Mouse (Mus musculus) midbrain, embryonic 13.5 days (tissue): ENCODE measurements around the gene Ankrd34a. TPM values are rescaled to one million over a fixed set of nuclear protein-coding genes. Genes with fewer than 3 reads are reported as not detected.
A peak's percentile ranks its signal among the peaks of the same experiment; 100 is the strongest.

Source experiments
- ATAC-seq: fragments of 200-750 bp; cut with Nextera tagmentation; 2 replicates; pipeline ENCODE4 v1.8.0; 2017; ENCODE audit warnings: mild to moderate bottlenecking, moderate TSS enrichment, moderate library complexity
- H3K27ac ChIP-seq: fragments of 300-500 bp; sonication (generic); 2 replicates; pipeline ENCODE4 v1.5.1; 2015; ENCODE audit warnings: inconsistent platforms, mild to moderate bottlenecking, moderate library complexity
- H3K27me3 ChIP-seq: fragments of 300-500 bp; sonication (generic); 2 replicates; pipeline ENCODE4 v1.6.1; 2015; ENCODE audit warnings: mild to moderate bottlenecking, inconsistent platforms
- H3K36me3 ChIP-seq: fragments of 300-500 bp; sonication (generic); 2 replicates; pipeline ENCODE4 v1.6.1; 2015; ENCODE audit warnings: mild to moderate bottlenecking, inconsistent platforms
- H3K4me1 ChIP-seq: fragments of 300-500 bp; sonication (generic); replicated peaks from 2 replicates; pipeline ENCODE4 v1.6.1; 2015; ENCODE audit warnings: inconsistent platforms
- H3K4me2 ChIP-seq: fragments of 300-500 bp; sonication (generic); replicated peaks from 2 replicates; pipeline ENCODE4 v1.6.1; 2015; ENCODE audit warnings: moderate library complexity, mild to moderate bottlenecking, inconsistent platforms
- H3K4me3 ChIP-seq: fragments of 300-500 bp; sonication (generic); replicated peaks from 2 replicates; pipeline ENCODE4 v1.5.1; 2015; ENCODE audit warnings: mild to moderate bottlenecking, inconsistent platforms
- H3K9ac ChIP-seq: fragments of 300-500 bp; sonication (generic); replicated peaks from 2 replicates; pipeline ENCODE4 v1.6.1; 2015; ENCODE audit warnings: mild to moderate bottlenecking, inconsistent platforms
- H3K9me3 ChIP-seq: fragments of 300-500 bp; sonication (generic); 2 replicates; pipeline ENCODE4 v1.6.1; 2016; ENCODE audit warnings: mild to moderate bottlenecking, inconsistent platforms
- WGBS: fragments of 180-500 bp; shearing (Covaris S2); methylation state at CpG from one replicate; pipeline ENCODE4 v1.1.7; 2015; 5-methylcytosine and 5-hydroxymethylcytosine counted together
- polyA plus RNA-seq: library from polyadenylated mRNA; unstranded; fragments of >200 nt; fragmentation: Nextera tagmentation; extraction: Ambion mirVana; gene quantifications from 2 replicates; pipeline ENCODE4 v1.2.1, GENCODE M21; 2015

Gene Ankrd34a
- polyA plus RNA-seq, 1 experiment from 2014 or later = 6.5 TPM

DNA sequence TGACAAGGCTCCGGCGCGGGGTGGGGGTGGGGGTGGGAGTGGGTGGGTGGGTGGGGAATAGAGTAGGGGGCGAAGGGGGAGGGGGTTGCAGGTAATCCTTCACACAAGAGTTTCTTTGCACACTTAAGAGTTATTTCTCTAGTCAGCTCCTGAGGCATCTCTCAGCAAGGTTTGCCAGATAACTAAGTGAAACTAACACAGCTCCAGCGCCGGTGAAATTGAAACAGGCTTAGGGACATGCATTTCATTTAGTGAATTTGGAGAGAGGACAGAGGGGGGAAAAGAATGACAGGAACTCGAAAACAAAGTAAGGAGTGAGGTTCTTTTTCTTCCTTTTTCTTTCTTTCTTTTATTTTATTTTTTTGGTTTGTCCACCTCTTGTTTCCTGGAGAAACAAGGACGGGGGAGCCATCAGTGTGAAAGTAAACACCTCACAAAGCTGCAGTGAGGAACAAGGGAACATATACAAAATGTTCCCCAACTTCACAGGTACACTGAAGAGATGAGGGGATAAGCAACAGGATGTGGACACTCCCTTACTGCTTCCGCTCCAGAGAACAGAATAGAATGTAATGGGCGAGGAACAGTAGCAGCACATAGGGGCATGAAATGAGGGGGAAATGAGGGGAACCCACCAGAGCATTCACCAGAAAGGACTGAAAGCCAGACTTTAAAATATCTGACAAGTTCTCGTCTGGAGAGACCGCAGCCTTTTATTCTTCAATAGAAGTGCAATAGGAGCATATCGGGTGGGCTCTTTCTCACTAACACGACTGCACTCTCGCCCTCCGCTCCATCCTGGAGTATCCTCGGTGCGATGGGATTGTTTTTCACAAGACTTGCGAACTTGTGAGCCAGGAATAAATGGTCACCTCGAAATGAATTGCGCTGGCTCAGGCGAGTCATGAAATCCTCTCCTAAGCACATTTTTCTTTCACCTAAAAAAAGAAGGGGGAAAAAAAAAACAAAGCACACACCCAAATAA is 39.5 kb upstream of the Ankrd34a start:
- ATAC-seq = 0 out of 2 replicates have a peak, but pooled peaks have one; percentile 9
- Histone ChIP-seq H3K9me3 (no peaks in the 10 kb centered on the region), H3K27ac (peak overlapping the region; percentile 74), H3K27me3 (no peaks in the 10 kb centered on the region), H3K4me3 (peak overlapping the region; percentile 60), H3K4me1 (peaks cover 53% of the 10 kb centered on the region), H3K9ac (peak overlapping the region; percentile 69), H3K4me2 (peak overlapping the region; percentile 82), H3K36me3 (peaks cover 21% of the 10 kb centered on the region)
- 7% methylated on average over 22 of the region's 22 CpGs for WGBS

DNA sequence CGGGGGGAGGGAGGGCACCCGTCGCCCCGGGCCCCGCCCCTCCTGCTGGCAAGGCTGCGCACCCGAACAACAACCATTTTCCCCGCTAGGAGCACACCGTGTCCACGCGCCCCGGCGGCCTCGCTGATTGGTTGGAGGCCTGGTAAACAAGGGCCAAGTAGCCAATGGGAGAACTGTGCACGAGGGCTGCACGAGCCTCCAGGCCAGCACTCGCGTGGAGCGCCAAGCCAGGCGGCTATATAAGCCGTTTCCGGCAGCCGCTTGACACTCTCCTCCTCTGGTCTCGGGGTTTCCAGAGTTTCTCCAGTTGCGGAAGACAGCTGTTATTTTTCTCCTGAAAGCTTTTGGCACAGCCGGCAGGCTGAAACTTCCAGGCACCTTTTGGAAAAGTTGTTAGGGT is 38.7 kb upstream of the Ankrd34a start, which contains the start of gene Txnip:
TSS of gene Txnip (plus strand) at position 264 of the 400 bp plus-strand sequence.
- H3K4me3 ChIP-seq = peak within 1 kb of the TSS; percentile 60
- under 1% methylated on average over 26 of the region's 26 CpGs for WGBS
- H3K4me1 ChIP-seq = peaks cover 53% of the 10 kb centered on the region
- peaks cover 21% of the 10 kb centered on the region for H3K36me3 ChIP-seq
- H3K9me3 ChIP-seq = no peaks in the 10 kb centered on the region
- peak; percentile 100 for ATAC-seq
- H3K27me3 ChIP-seq = no peaks in the 10 kb centered on the region
- peak within 1 kb of the TSS; percentile 74 for H3K27ac ChIP-seq
- H3K9ac ChIP-seq = peak within 1 kb of the TSS; percentile 69
- H3K4me2 ChIP-seq = peak within 1 kb of the TSS; percentile 82

DNA sequence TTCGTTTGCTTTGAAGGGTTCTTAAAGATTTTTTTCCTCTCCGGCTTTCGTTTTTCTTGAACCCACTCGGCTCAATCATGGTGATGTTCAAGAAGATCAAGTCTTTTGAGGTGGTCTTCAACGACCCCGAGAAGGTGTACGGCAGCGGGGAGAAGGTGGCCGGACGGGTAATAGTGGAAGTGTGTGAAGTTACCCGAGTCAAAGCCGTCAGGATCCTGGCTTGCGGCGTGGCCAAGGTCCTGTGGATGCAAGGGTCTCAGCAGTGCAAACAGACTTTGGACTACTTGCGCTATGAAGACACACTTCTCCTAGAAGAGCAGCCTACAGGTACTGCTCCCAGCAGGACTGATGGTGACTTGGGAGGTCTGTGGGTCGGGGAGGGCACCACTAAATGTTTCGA is 38.3 kb upstream of the Ankrd34a start:
- Histone ChIP-seq H3K4me1 (peaks cover 53% of the 10 kb centered on the region), H3K27me3 (no peaks in the 10 kb centered on the region), H3K9ac (peak overlapping the region; percentile 57), H3K9me3 (no peaks in the 10 kb centered on the region), H3K4me2 (peak overlapping the region; percentile 82), H3K36me3 (peaks cover 21% of the 10 kb centered on the region), H3K4me3 (peak overlapping the region; percentile 60), H3K27ac (peak overlapping the region; percentile 51)
- ATAC-seq = no peak
- WGBS = under 1% methylated on average over 17 of the region's 17 CpGs

DNA sequence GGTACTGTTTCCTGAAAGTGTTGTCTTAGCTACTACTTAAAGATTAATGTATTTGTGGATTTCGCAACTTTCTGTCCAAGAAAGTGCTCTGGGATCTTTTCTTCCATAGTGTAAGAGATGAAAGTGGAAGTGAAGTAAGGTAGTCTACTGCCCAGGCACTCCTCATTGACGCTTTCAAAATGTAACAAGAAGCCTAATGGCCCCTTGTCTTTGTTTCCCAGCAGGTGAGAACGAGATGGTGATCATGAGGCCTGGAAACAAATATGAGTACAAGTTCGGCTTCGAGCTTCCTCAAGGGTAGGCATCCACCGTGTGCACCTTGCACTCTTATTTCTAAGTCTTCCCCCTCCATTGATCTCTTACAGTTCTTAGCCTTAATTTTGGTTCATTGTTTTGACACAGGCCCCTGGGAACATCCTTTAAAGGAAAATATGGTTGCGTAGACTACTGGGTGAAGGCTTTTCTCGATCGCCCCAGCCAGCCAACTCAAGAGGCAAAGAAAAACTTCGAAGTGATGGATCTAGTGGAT is 37.7 kb upstream of the Ankrd34a start:
- peak overlapping the region; percentile 57 for H3K9ac ChIP-seq
- peaks cover 53% of the 10 kb centered on the region for H3K4me1 ChIP-seq
- no peaks in the 10 kb centered on the region for H3K9me3 ChIP-seq
- H3K4me2 ChIP-seq = peak overlapping the region; percentile 82
- ATAC-seq = no peak
- H3K36me3 ChIP-seq = peaks cover 21% of the 10 kb centered on the region
- no peak overlapping the region for H3K27ac ChIP-seq
- H3K4me3 ChIP-seq = peak overlapping the region; percentile 60
- WGBS = 41% methylated on average over 10 of the region's 10 CpGs
- no peaks in the 10 kb centered on the region for H3K27me3 ChIP-seq

DNA sequence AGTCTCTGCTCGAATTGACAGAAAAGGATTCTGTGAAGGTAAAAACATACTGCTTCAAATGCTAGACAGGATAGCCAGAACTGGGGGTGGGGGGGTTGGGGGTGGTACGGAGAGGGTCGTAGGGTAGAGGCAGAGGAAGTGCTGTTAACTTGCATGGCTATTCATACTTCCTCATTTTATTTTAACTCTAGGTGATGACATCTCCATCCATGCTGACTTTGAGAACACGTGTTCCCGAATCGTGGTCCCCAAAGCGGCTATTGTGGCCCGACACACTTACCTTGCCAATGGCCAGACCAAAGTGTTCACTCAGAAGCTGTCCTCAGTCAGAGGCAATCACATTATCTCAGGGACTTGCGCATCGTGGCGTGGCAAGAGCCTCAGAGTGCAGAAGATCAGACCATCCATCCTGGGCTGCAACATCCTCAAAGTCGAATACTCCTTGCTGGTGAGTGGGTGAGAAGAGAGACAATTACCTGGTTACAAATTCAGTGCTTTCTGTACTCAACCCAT is 37.0 kb upstream of the Ankrd34a start:
- H3K4me3 ChIP-seq = peak overlapping the region; percentile 60
- no peaks in the 10 kb centered on the region for H3K27me3 ChIP-seq
- no peak for ATAC-seq
- peak overlapping the region; percentile 82 for H3K4me2 ChIP-seq
- WGBS = 90% methylated on average over 12 of the region's 12 CpGs
- H3K27ac ChIP-seq = no peak overlapping the region
- H3K9ac ChIP-seq = peak overlapping the region; percentile 57
- H3K9me3 ChIP-seq = no peaks in the 10 kb centered on the region
- H3K4me1 ChIP-seq = peaks cover 53% of the 10 kb centered on the region
- peaks cover 21% of the 10 kb centered on the region for H3K36me3 ChIP-seq

DNA sequence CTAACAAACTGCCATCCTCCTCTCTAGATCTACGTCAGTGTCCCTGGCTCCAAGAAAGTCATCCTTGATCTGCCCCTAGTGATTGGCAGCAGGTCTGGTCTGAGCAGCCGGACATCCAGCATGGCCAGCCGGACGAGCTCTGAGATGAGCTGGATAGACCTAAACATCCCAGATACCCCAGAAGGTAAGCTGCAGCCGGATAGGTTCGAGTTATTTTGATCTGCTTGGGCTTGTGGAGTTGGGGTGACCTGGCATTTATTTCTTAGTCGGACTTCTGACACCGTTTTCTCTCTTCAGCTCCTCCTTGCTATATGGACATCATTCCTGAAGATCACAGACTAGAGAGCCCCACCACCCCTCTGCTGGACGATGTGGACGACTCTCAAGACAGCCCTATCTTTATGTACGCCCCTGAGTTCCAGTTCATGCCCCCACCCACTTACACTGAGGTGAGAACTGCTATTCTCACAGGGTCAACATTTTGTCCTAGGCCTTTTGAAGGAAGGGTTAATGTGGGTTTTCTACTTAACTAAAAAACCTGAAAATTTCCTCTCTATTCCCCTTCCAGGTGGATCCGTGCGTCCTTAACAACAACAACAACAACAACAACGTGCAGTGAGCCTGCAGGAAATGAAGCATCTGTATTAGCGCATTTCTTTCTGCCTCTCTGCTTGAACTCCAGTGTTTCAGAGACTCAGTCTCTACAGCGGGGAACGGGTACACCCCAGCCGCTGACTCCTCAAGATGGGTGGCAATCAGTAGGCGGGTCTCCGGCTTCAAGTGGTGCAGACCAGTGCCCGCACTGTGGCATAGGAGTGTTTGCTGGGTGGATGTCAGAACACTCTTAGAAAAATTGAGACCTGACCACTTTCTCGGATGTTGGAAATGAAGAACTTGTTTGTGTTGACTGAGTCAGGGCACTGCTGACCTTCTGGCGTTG is 36.3 kb upstream of the Ankrd34a start:
- Histone ChIP-seq H3K27ac (no peak overlapping the region), H3K4me1 (peaks cover 50% of the 10 kb centered on the region)
- WGBS = 90% methylated on average over 23 of the region's 23 CpGs

DNA sequence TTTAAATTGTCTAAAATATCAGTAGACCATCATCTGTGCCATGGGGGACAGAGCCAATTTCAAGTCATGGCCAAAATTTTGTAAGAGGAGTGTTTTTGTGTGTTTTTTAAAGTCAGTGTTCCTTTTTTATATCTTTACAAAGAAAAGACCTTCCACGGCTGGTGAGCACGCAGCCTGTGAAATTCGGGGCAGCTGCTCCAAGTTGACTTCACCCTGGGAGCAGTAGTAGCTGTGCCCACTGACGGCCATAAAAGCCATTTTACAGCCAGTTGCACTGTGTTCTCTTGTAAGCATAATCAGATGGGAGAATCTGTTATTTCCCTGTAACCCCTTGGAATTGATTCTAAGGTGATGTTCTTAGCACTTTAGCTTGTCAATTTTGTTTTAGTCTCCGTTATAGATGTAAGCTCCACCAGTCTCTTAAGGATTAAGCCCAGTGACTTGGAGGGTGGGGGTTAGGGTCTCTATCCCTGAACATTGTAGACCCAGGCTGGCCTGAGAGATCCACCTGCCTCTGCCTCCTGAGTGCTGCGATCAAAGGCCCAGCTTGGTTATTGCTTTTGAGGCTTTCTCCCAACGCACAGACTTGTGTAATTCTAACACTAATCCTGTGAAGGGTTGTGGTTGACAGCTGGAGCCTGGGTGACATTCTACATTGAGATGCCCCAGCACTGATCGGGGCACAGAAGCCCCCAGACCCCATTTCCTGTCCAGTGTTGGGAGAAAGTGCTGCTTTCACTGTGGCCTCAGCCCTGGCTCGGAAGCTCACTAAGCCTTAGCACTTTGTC is 35.4 kb upstream of the Ankrd34a start:
- Histone ChIP-seq H3K27me3 (no peaks in the 10 kb centered on the region), H3K9ac (peak overlapping the region; percentile 43; the same call in 1 of the 2 replicates), H3K36me3 (peaks cover 21% of the 10 kb centered on the region), H3K4me2 (peak overlapping the region; percentile 82), H3K4me1 (peaks cover 44% of the 10 kb centered on the region), H3K9me3 (no peaks in the 10 kb centered on the region), H3K4me3 (peak overlapping the region; percentile 60), H3K27ac (no peak overlapping the region)
- WGBS = 90% methylated on average over 9 of the region's 9 CpGs
- no peak for ATAC-seq

More for the DNA sequence above, 36.3 kb upstream of the Ankrd34a start:
- Histone ChIP-seq H3K36me3 (peaks cover 21% of the 10 kb centered on the region), H3K9ac (peak overlapping the region; percentile 57), H3K4me2 (peak overlapping the region; percentile 82), H3K4me3 (peak overlapping the region; percentile 60), H3K27me3 (no peaks in the 10 kb centered on the region), H3K9me3 (no peaks in the 10 kb centered on the region)
- ATAC-seq = no peak

DNA sequence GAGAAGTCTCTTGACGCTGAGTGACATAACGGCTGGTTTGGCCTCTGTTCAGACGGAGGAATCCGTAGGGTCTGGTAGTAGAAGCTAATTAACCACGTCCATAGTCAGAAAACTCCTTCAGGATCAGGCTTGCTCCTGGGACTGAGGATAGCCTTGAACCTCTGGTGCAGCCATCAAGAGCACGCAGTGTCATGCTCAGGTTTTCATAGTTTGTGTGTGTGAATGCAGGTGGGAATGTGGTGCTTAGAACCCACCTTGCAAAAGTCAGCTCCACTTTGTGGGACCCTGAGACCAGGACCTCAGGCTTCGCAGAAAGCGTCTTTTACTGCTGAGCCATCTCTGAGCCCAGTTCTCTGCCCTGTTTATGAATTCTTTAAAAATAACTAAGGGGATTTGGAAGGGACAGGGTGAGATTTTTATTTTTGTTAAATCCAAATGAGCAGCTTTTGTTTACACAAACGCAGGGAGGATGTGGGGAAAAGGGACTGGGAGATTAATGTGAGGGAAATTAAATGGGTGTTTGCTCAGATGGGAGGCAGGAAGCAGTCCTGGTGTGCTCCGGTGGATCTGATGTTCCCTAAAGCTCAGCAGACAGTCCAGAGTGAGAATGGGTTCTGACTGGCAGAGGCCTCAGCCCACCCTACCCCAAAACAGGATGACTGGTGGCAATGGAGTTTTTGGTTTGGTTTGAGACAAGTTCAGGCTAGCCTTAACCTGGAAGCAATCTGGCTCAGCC is 34.3 kb upstream of the Ankrd34a start:
- Histone ChIP-seq H3K9ac (no peak overlapping the region), H3K4me2 (no peak overlapping the region), H3K36me3 (peaks cover 21% of the 10 kb centered on the region), H3K9me3 (no peaks in the 10 kb centered on the region), H3K27me3 (no peaks in the 10 kb centered on the region), H3K27ac (no peak overlapping the region), H3K4me1 (peaks cover 35% of the 10 kb centered on the region), H3K4me3 (no peak overlapping the region)
- ATAC-seq = no peak
- 61% methylated on average over 10 of the region's 10 CpGs for WGBS

DNA sequence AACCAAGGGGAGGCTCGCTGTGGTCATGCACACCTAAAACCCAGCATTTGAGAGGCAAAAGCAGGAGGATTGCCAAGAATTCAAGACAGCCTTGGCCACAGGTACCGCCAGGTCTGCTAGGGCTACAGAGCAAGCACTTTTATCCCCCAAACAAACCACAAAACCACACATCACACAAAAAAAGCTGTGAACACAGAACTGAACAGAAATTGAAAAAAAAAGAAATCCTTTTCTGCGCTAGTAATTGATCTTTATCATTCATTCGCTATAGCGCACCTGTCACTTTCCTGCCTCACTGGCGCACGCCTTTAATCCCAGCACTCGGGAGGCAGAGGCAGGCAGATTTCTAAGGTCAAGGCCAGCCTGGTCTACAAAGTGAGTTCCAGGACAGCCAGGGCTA is 33.2 kb upstream of the Ankrd34a start:
- Histone ChIP-seq H3K4me2 (no peak overlapping the region), H3K9ac (no peak overlapping the region), H3K27ac (no peak overlapping the region), H3K36me3 (peaks cover 21% of the 10 kb centered on the region), H3K27me3 (no peaks in the 10 kb centered on the region), H3K4me3 (no peak overlapping the region), H3K9me3 (no peaks in the 10 kb centered on the region), H3K4me1 (peaks cover 34% of the 10 kb centered on the region)
- 93% methylated on average over 8 of the region's 8 CpGs for WGBS
- no peak for ATAC-seq

DNA sequence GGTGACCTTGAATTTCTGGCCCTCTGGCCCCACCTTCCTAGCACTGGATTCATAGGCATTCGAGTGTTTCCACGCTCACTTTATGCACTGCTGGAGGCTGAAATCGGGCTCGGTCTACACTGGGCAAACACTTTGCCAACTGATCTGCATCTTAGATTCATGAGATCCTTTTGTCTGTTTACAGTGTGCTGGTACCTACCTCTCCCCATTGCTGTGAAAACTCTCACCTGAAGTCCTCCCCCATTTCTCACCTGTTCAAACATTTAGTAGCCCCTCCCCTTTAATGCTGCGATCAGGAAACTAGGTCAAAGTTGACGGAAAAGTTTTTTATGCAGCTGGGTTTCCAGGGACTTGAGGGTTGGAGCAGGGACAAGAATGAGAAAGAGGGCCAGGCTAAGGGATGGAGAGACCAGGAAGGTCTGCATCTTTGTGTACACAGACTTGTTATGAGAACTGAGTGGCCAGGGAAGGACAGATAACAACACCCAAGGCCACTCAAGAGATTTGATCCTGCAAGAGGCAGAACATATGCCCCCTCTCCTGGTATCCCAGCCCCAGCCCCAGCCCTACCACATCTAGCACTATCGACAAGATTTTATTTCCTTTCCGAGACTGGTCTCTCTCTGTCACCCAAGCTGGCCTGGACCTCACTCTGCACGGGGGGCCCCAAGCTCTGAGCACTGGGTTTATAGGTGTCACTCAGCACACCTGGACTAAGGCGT is 32.4 kb upstream of the Ankrd34a start:
- no peak for ATAC-seq
- Histone ChIP-seq H3K4me1 (peaks cover 27% of the 10 kb centered on the region), H3K9me3 (no peaks in the 10 kb centered on the region), H3K9ac (no peak overlapping the region), H3K27ac (no peak overlapping the region), H3K36me3 (peaks cover 21% of the 10 kb centered on the region), H3K27me3 (no peaks in the 10 kb centered on the region), H3K4me2 (no peak overlapping the region), H3K4me3 (no peak overlapping the region)
- WGBS = 83% methylated on average over 10 of the region's 10 CpGs
